Mouse (Mus musculus) regulatory T cell (primary cell): ENCODE measurements around the gene Chrd.

Source experiments
- in situ Hi-C: fragments of 300-600 bp; cut with MboI, MseI; formaldehyde crosslinking; loops from one replicate; pipeline ENCODE4 v1.15.1; 2025; ENCODE audit warnings: high pct_unique_total_duplicates

Gene Chrd

DNA sequence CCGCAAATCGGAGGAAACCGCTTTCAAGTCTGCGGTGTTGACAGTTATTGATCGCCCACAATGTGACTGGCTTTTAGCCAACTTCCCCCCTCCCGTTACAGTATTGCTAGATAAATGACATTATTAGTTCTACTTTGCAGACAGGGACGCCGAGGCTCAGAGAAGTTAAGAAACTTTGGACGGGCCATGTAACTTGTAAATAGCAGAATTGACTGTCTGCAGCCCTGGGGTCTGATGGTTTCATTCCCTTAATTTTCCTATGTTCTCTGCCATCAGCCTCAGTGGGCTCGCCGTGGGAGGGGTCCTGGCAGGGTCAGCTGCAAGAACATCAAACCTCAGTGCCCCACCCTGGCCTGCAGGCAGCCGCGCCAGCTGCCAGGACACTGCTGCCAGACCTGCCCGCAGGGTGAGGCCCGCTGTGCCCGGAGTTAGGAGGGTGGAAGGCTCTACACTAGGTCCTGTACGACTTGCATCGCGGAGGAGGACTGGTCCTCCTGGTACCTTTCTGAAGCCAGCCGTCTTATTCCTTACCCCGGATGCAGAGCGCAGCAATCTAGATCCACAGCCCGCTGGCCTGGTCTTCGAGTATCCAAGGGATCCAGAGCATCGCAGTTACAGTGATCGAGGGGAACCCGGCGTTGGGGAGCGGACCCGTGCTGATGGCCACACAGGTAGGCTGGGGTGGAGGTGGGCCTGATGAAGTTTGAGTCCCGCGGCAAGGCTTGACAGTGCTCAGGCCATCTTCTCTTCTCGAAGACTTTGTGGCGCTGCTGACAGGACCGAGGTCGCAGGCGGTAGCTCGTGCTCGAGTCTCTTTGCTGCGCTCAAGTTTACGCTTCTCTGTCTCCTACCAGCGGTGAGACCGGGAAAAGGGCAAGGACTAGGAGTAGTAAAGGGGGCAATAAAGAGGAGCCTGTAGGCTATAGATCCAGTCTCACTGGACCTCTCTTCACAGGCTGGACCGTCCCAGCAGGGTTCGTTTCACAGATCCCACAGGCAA is 1.1 kb downstream of the Chrd start, which contains the start of gene Thpo:
Gene Thpo, minus strand, starts transcription at position 781 of the 1,000 bp plus-strand sequence.
- in situ Hi-C loops, result no loop called here

DNA sequence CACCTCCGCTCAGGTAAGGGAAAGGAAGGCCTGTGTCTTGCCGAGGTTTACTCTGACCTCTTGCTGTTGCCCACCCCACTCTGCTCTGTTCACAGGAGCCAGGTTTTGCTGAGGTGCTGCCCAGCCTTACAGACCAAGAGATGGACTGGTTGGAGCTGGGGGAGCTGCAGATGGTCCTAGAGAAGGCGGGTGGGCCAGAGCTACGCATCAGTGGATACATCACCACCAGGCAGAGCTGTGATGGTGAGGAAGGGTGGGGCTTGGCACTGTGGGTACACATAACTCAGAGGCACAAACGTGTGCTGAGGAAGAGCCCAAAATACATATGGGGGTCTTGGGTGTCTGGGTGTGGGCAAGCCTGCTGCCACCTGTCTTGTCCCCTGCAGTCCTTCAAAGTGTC is 2.7 kb downstream of the Chrd start:
- in situ Hi-C loops, result no loop called here

DNA sequence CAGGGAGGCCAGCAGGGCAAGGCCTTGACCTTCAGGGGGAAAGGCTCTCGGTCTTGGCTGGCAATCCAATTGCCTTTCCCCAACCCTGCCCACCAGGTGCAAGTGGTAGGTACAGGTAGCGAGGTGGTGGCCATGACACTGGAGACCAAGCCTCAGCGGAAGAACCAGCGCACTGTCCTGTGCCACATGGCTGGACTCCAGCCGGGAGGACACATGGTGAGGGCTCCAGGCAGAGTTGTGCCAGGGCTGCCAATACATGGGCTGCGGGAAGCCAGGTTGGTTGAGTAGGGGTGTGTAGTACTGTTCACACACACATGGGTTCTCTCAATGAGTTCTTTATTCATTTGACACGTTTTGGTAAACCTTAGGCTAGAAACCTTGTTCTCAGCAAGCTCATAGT is 3.2 kb downstream of the Chrd start:
- in situ Hi-C loops, result no loop called here

DNA sequence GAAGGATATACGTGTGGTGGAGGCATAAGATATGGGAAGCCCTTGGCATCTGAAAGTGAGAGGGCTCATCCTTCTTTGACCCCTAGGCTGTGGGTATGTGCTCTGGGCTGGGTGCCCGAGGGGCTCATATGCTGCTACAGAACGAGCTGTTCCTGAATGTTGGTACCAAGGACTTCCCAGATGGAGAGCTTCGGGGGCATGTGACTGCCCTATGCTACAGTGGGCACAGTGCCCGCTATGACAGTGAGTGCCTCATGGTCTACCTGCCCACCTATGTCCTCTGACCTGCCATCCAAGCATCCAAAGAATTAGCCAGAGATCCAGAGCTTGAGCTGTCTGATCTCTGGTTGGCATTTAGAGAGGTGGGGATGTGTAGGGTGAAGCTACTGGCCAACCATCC is 3.9 kb downstream of the Chrd start:
- in situ Hi-C loops, result no loop called here

DNA sequence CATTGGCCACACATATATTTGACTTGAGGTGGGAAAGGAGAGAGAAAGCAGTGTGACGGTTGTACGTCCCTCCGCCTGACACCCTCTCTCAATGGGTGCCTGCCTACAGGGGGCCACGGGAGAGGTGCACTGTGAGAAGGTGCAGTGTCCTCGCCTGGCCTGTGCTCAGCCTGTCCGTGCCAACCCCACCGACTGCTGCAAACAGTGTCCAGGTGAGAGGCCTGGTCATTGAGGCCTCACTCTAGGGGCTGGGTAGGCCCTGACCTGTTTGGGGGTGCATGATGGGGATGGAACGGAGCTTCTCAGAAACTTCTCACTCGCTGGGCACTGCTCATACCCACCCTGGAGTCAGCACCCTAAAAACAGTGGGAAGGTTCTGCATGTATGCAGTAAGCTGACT is 6.9 kb downstream of the Chrd start:
- in situ Hi-C loops, result no loop called here

DNA sequence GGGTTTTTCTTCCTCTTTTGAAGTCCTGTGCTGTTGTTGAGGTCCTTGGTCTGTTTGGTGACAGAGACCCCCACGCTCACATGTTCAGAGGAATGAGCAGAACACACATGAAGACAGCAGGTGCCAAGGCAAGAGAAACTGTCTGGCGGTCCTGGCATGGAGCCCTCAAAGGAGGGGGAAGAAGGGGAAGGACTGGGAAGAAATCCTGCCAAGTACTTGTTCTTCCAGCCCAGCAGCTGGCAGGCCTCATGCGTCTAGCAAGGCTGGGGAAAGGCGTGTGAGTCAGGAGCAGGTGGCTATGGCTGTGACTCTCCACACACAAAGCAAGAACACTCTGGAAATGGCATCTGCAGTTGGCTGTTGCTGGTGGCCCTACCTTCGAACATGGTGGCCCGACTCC is 13.7 kb downstream of the Chrd start:
- in situ Hi-C loops, result no loop called here

DNA sequence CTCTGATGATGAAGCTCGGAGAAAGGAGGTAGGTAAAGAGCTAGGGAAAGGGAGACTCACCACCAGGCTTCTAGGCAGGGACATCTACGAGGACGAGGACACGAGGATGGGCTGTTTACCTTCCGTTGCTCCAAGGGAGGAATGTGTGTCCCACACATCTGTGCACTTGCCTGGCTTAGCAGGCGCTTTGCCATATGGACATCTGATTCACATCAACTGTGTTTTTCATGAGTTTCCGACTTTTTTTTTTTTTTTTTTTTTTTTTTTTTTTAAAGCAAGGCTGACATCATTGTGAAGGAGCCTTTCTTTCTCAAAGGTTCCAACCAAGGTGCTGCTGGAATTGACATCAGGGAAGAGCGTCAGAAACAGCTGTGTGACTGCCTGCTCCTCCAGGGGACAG is 17.6 kb downstream of the Chrd start:
- in situ Hi-C loops, result no loop called here

DNA sequence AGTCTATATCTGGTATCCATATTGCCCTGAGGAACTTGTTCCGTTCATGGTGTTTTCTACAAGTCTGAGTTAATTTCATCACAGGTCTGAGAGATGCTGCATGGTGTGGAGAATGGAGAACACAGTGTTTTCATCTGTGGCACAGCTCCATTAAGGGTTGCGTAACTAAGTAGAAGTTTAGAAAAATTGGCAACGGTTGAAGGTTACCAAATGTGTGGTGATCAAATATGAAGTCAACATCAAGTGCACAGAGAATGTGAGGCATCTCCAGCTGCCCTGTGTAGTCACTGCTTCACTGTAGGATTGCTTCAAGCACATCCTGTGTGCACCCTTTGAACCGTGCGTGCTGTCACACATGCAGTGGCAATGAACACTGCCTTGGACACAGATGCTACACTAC is 23.1 kb downstream of the Chrd start:
- in situ Hi-C loops, result no loop called here

DNA sequence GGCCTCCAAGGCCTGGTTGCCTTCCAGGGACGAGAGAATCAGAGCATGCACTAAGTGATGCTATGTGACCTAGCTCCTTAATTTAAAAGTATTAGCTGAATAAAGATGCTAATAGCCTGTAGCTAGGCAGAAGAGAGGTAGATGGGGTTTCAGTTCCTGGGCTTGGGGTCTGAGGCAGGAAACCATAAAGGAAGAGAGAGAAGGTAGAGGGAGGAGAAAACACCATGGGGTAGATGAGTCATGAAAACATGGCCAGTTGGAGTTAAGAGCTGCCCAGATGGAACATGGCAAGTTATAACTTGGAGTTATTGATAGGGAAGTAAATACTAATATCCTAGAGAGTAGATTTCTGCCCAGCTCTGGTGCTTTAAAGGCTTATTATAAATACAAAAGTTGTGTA is 24.5 kb downstream of the Chrd start:
- in situ Hi-C loops, result no loop called here

DNA sequence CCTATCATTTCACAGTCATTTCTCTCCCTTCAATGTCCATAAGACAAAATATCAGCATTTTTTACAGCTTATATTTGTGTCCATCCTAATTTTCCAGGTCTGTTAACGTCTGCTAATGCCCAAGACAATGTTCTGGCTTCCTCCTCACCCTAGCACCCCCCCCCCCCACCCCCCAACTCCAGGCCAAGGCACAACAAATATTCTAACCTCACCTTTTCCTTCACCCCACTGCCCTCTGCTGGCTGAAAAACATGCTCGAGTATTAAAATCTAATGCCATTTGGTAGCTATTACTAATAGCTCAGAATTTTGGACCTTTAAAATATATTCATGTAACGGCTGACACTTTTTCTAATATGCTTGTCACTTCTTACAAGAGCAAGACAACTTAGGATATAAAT is 28.8 kb downstream of the Chrd start:
- in situ Hi-C loops, result no loop called here

DNA sequence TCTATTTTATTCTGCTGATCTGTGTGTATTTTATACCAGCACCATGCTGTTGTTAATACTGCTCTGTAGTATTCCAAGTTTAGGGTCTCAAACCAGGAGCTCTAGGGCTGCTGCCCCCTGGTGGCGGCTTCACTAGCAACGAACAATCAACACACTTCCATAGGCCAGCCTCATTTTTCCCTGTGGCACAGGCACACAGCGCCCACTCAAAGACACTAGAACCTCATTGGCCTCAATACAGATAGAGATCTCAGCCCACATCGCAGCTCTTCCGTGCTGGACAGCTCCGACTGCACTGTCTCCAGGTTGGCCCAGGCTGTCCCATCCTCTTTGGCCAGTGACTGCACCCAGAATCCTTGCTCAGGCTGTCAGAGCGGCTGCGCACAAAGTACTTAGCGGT is 32.3 kb downstream of the Chrd start:
- in situ Hi-C loops, result no loop called here

DNA sequence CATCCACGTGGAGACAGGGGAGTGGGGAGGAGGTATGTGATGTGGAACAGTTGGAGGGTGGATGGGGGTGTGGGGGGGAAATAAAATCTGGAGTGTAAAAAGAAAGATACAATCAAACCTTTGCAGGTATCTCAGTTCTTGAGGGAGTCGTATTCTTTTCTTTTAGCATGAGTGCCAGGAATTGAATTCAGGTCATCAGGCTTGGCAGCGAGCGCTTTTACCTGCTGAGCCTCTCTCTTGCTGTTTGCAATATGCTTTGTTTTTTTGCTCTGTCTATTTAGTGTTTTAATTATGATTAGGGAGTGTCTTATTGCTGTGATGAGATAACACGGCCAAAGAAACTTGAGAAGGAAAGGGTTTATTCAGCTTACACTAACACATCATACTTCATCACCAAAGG is 42.1 kb downstream of the Chrd start:
- in situ Hi-C loops, result no loop called here

DNA sequence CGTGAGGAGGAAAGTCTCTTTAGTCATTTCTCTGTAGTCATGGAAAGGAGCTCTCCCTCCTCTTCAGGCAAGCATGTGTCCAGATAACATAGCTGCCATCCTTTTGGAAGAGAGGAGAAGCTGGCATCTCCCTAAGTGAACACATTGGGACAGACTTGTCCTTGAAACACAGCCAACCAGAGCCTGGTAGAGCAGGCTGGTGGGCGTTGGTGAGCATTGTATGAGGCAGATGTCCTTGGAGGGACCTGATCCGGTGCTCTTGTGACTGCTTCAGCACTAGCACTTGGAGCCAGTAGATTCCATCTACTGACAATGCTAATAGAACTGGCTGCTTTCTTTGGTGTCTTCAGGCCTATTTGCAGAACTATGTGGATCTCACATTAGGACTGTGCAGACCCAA is 46.9 kb downstream of the Chrd start:
- in situ Hi-C loops, result no loop called here

DNA sequence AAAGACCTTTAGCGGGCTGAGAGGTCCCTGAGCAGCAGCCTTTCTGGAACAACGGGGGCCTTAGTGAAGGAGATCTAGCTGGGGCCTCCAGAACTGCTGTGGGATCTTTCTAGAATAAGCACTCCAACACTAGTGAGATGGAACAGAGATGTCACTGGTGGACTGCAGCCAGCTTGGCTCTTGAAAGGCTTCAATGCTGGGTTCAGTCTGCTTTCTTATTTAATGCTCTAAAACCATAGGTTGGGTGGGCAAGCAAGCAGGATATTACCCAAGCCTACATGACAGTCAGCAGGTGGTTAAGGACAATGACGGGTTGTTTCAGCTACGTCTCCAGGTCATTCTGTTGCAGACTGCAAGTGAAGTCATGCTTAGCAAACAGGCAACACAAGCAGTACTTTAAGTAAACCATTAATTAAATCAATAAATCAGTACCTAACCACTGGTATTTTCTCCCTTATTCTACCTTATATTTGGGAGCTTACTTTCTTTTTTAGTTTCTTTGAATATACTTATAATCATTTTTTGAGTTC is 48.2 kb downstream of the Chrd start:
- in situ Hi-C loops, result no loop called here

DNA sequence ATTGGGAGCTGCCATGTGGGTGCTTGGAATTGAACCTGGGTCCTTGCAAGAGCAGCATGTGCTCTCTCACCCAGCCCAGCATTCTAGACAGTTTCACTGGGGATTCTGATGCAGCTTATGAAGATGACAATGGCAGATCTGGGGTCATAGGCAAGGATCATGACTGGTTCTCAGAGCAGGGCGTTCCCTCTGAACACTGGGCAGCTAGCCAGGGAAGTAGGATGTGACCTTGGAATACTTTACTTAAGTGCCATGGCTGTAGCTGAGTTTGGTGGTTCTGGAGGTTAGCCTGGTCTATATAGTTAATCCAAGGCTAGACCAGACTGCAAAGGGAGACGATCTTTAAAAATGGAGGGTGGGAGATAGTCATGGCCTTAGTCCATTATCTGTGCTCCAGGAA is 51.0 kb downstream of the Chrd start:
- in situ Hi-C loops, result no loop called here

DNA sequence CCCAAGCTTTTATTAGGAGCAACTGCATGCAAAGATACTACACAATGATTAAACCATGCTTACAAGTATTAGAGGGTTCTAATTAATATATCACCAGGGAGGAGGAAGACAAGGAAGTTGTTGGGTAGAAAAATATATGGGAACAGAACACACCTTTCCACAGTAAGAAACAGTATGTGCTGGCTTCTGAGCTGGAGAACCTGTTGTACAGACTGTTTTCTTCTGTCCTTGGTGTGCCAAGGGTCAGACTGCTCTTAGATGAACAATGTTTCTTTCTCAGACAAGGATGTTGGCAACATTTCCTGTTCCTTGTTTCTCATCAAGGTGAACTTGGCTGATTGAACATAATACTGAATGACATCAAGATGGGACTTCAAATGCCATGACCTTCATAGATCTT is 51.8 kb downstream of the Chrd start:
- in situ Hi-C loops, result no loop called here

DNA sequence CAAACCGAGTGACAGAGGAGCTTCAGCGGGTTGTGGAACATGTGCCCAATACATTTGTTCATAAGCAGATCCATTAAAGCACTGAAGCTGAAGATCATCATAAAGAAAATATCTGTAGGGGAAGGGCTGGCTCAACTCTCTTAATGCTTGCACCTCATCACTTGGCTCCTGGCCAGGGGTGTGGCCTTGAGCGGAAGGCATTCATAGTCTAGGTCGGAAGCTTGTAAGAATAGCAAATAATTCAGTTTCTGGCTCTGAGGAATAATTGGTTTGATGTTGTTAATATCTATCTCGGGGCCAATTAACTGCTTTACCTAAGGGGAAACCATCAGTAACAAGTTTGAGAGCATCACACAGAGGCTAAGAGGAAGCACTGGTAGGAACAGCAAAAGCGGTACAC is 53.6 kb downstream of the Chrd start:
- in situ Hi-C loops, result no loop called here

DNA sequence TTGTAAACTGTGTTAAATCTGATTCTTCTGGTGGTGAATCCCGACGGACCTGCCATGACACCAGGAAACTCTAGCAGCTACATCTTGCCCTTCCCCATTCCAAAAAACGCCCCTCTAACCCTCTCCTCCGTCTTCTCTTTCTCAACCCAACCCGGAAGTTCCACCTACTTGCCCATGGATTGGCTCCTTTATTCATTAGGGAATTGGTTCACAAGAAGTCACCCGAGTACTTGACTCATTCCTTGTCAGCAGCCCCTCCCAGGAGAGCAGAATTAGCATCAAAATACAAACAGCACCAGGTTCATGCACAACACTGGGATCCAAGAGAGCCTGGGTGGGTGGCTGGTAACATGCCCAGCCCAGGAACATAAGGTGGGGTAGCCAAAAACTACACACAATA is 58.9 kb downstream of the Chrd start:
- in situ Hi-C loops, result no loop called here
